17 mouse cellular contexts compared by ENCODE assay signal in the genomic region with DNA sequence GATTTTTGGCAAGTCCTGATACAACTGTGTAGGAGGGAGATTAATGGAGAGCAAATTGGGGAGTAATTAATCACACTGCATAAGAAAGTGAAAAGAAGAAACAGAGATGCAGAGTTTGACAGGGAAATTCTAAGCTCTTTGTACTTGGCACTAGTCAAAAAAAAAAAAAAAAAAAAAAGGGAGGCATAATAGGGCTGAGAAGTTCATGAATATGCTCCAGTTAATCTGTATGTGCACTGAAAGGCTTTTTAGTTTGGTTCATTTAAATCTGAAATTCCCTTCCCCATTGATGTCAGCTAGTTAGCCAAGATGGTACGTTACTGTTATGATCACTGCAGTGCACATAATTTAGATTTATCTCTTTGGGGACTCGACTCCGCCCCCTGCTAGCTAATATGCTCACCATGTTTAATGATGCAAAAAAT.
A peak's percentile ranks its signal among the peaks of the same experiment; 100 is the strongest.
DNase-seq lines count a peak whose midpoint lies in the region; ATAC-seq and TF ChIP-seq lines count a peak whose summit lies in the region.
"Had no signal": no experiment of that assay in that cellular context is flagged by ENCODE, and none has a peak within 500 bp of the region (broad histone marks: within the 10 kb centered on the region; RNA-seq: fewer than 3 reads in every experiment).

No protein-coding gene starts in this region.

- H3K27me3 ChIP-seq in kidney, postnatal 0 days (ENCODE audit: insufficient read depth, low read length) = no peaks in the 10 kb centered on the region
- no peaks in the 10 kb centered on the region for H3K27me3 ChIP-seq in hindbrain, embryonic 13.5 days
- H3K27me3 ChIP-seq in liver, embryonic 12.5 days (replicated peaks) = no peaks in the 10 kb centered on the region
- H3K27me3 ChIP-seq: embryonic facial prominence, embryonic 13.5 days; limb, embryonic 15.5 days; stomach, embryonic 15.5 days had no signal

- H3K36me3 ChIP-seq in kidney, postnatal 0 days (ENCODE audit: insufficient read depth, low read length) = no peaks in the 10 kb centered on the region
- no peaks in the 10 kb centered on the region for H3K36me3 ChIP-seq in hindbrain, embryonic 13.5 days
- H3K36me3 ChIP-seq in liver, embryonic 12.5 days = no peaks in the 10 kb centered on the region
- H3K36me3 ChIP-seq: embryonic facial prominence, embryonic 13.5 days; limb, embryonic 15.5 days; stomach, embryonic 15.5 days had no signal

- no peak overlapping the region for H3K27ac ChIP-seq in kidney, postnatal 0 days
- H3K27ac ChIP-seq in hindbrain, embryonic 13.5 days = no peak overlapping the region
- no peak overlapping the region for H3K27ac ChIP-seq in liver, embryonic 12.5 days
- H3K27ac ChIP-seq: embryonic facial prominence, embryonic 13.5 days; heart, adult 2 months; limb, embryonic 15.5 days; stomach, embryonic 15.5 days had no signal

- WGBS in kidney, postnatal 0 days = 42% methylated on average over 3 of the region's 3 CpGs
- WGBS in hindbrain, embryonic 13.5 days = 40% methylated on average over 3 of the region's 3 CpGs
- 65% methylated on average over 3 of the region's 3 CpGs for WGBS in liver, embryonic 12.5 days (ENCODE audit: insufficient replicate concordance)

- no peak for ATAC-seq in kidney, postnatal 0 days (replicated peaks; ENCODE audit: low FRiP score, low read depth)
- ATAC-seq in hindbrain, embryonic 13.5 days (ENCODE audit: low FRiP score) = peak; percentile 61; the same call in 1 of the 2 replicates
- ATAC-seq in liver, embryonic 12.5 days = no peak
- ATAC-seq: liver, postnatal 0 days had no signal

- no peak overlapping the region for H3K9ac ChIP-seq in kidney, postnatal 0 days (ENCODE audit: low read depth, low read length)
- H3K9ac ChIP-seq in hindbrain, embryonic 13.5 days = no peak overlapping the region
- H3K9ac ChIP-seq in liver, embryonic 12.5 days = no peak overlapping the region
- H3K9ac ChIP-seq: embryonic facial prominence, embryonic 13.5 days; limb, embryonic 15.5 days; liver, postnatal 0 days; stomach, embryonic 15.5 days had no signal

- no peak for TF ChIP-seq CTCF in kidney, postnatal 0 days (IDR thresholded peaks at IDR 0.05; ENCODE audit: low read depth)

- H3K4me1 ChIP-seq in kidney, postnatal 0 days (replicated peaks; ENCODE audit: insufficient read depth, low read length) = no peaks in the 10 kb centered on the region
- H3K4me1 ChIP-seq in hindbrain, embryonic 13.5 days (replicated peaks) = 0 out of 2 replicates have a peak, but pooled peaks cover 8% of the 10 kb centered on the region
- no peaks in the 10 kb centered on the region for H3K4me1 ChIP-seq in liver, embryonic 12.5 days
- H3K4me1 ChIP-seq: embryonic facial prominence, embryonic 13.5 days; limb, embryonic 15.5 days; stomach, embryonic 15.5 days had no signal

- H3K4me3 ChIP-seq in kidney, postnatal 0 days (replicated peaks; ENCODE audit: low read depth, low read length) = no peak overlapping the region
- H3K4me3 ChIP-seq in hindbrain, embryonic 13.5 days = no peak overlapping the region
- H3K4me3 ChIP-seq in liver, embryonic 12.5 days = no peak overlapping the region
- H3K4me3 ChIP-seq: embryonic facial prominence, embryonic 13.5 days; heart, adult 2 months; limb, embryonic 15.5 days; stomach, embryonic 15.5 days had no signal

- DNase-seq in kidney, postnatal 0 days (ENCODE audit: low spot score) = peak; percentile 31
- no peak for DNase-seq in kidney, postnatal 14 days
- peak; percentile 32 for DNase-seq in brain, embryonic 18.5 days (ENCODE audit: low read depth, low spot score)
- peak; percentile 42 for DNase-seq in retina, postnatal 1 day
- DNase-seq in urinary bladder, postnatal 4 days (ENCODE audit: low spot score in 2 of 2) = no peak
- DNase-seq: adrenal gland, postnatal 14 days; cerebellum, adult 9-11 months; heart, adult 2 months; kidney, adult 9 months; liver, postnatal 0 days; right cerebral cortex, postnatal 14 days; thymus, postnatal 14 days had no signal

- no peaks in the 10 kb centered on the region for H3K9me3 ChIP-seq in kidney, postnatal 0 days (replicated peaks; ENCODE audit: low read length)
- H3K9me3 ChIP-seq in hindbrain, embryonic 13.5 days = no peaks in the 10 kb centered on the region
- no peaks in the 10 kb centered on the region for H3K9me3 ChIP-seq in liver, embryonic 12.5 days (replicated peaks)
- H3K9me3 ChIP-seq: embryonic facial prominence, embryonic 13.5 days; limb, embryonic 15.5 days; stomach, embryonic 15.5 days had no signal

- no peak overlapping the region for H3K4me2 ChIP-seq in kidney, postnatal 0 days (ENCODE audit: low read length)
- H3K4me2 ChIP-seq in hindbrain, embryonic 13.5 days = no peak overlapping the region
- H3K4me2 ChIP-seq in liver, embryonic 12.5 days = no peak overlapping the region
- H3K4me2 ChIP-seq: embryonic facial prominence, embryonic 13.5 days; limb, embryonic 15.5 days; stomach, embryonic 15.5 days had no signal

Comparison
In these comparisons a context has a peak if more than half of its experiments do, and no peak if none do; other contexts are left out.
1. DNase-seq: peak in kidney, postnatal 0 days (single experiment), brain, embryonic 18.5 days (single experiment) and retina, postnatal 1 day (single experiment); none in kidney, postnatal 14 days (single experiment) and urinary bladder, postnatal 4 days (0 of 2).